Mouse (Mus musculus) kidney, embryonic 14.5 days (tissue): Measurements from ENCODE around the gene Mrpl44. TPM values are rescaled to one million over a fixed set of nuclear protein-coding genes. Genes with fewer than 3 reads are reported as not detected.

Experiments
- ATAC-seq: fragments of 200-750 bp; cut with Nextera tagmentation; 2 replicates; pipeline ENCODE4 v1.8.0; 2017; ENCODE audit warnings: moderate number of reproducible peaks, mild to moderate bottlenecking, moderate TSS enrichment, moderate library complexity; ENCODE audit not compliant: low FRiP score, low TSS enrichment
- H3K27ac ChIP-seq: fragments of 300-500 bp; sonication (generic); 2 replicates; pipeline ENCODE4 v1.5.1; 2014; ENCODE audit warnings: low read depth, mild to moderate bottlenecking, low read length, moderate library complexity, mixed read lengths
- H3K27me3 ChIP-seq: fragments of 300-500 bp; sonication (generic); 2 replicates; pipeline ENCODE4 v1.6.1; 2014; ENCODE audit warnings: mild to moderate bottlenecking, low read length; ENCODE audit not compliant: control insufficient read depth, insufficient read depth
- H3K36me3 ChIP-seq: fragments of 300-500 bp; sonication (generic); 2 replicates; pipeline ENCODE4 v1.6.1; 2014; ENCODE audit warnings: low read length, mixed read lengths; ENCODE audit not compliant: control insufficient read depth, insufficient read depth
- H3K4me1 ChIP-seq: fragments of 300-500 bp; sonication (generic); 2 replicates; pipeline ENCODE4 v1.6.1; 2014; ENCODE audit warnings: low read length, mixed read lengths; ENCODE audit not compliant: control insufficient read depth, insufficient read depth
- H3K4me2 ChIP-seq: fragments of 300-500 bp; sonication (generic); replicated peaks from 2 replicates; pipeline ENCODE4 v1.6.1; 2014; ENCODE audit warnings: low read depth, mild to moderate bottlenecking, low read length
- H3K4me3 ChIP-seq: fragments of 300-500 bp; sonication (generic); 2 replicates; pipeline ENCODE4 v1.5.1; 2014; ENCODE audit warnings: mild to moderate bottlenecking, low read length
- H3K9ac ChIP-seq: fragments of 300-500 bp; sonication (generic); 2 replicates; pipeline ENCODE4 v1.6.1; 2014; ENCODE audit warnings: low read depth, mild to moderate bottlenecking, low read length, moderate library complexity
- H3K9me3 ChIP-seq: fragments of 300-500 bp; sonication (generic); 2 replicates; pipeline ENCODE4 v1.6.1; 2016; ENCODE audit warnings: low read length; ENCODE audit not compliant: control insufficient read depth
- WGBS: fragments of 180-500 bp; shearing (Covaris S2); extraction: QIAGEN DNeasy Blood & Tissue Kit; methylation state at CpG from one replicate; pipeline ENCODE4 v1.1.7; 2014; 5-methylcytosine and 5-hydroxymethylcytosine counted together
- polyA plus RNA-seq: library from polyadenylated mRNA; unstranded; fragments of >200 nt; fragmentation: Nextera tagmentation; extraction: Ambion mirVana; gene quantifications from 2 replicates; pipeline ENCODE4 v1.2.1, GENCODE M21; 2014

Gene Mrpl44
- polyA plus RNA-seq, 1 experiment from 2014 or later = 57.3 TPM

DNA sequence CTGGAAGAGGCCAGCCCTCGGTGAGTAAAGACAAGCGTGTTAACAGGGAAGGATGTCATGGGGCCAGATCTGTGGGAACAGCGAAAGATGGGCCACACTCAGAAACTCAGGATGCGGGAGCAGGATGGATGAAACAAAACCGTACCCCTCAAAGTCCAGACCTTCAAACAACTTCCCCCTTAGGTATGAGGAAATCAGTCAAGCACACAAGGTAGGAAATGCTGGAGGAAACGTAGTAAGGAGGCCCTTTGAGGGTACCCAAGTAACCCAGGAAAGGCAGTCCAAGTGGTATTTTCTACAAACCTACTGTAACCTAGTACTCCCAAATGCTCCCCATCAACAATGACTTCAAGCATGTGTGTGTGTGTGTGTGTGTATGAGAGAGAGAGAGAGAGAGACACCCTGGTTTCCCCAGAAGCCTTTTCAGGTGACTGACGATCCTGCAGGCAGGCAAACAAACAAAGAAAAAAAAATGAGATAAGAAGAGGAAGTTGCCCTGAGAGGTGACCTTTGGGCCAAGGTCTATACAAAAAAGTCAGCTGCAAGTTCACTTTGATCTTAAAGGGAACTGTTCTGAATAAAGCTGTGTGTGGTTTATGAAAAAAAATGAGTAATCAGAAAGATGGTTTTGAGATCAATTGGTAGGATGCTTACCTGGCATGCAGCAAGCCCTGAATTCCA lies 23.7 kb upstream of the Mrpl44 start:
- ATAC-seq = no peak
- WGBS = 73% methylated on average over 7 of the region's 7 CpGs
- H3K9ac ChIP-seq = no peak overlapping the region
- H3K4me2 ChIP-seq = no peak overlapping the region
- H3K27ac ChIP-seq = no peak overlapping the region
- H3K27me3 ChIP-seq = no peaks in the 10 kb centered on the region
- H3K36me3 ChIP-seq = no peaks in the 10 kb centered on the region
- H3K9me3 ChIP-seq = no peaks in the 10 kb centered on the region
- H3K4me3 ChIP-seq = no peak overlapping the region
- H3K4me1 ChIP-seq = no peaks in the 10 kb centered on the region

- no peaks in the 10 kb centered on the region for H3K4me1 ChIP-seq
- no peak overlapping the region for H3K4me3 ChIP-seq
- H3K27ac ChIP-seq = no peak overlapping the region
- H3K27me3 ChIP-seq = no peaks in the 10 kb centered on the region
- H3K4me2 ChIP-seq = no peak overlapping the region
- 70% methylated on average over 4 of the region's 4 CpGs for WGBS
- H3K36me3 ChIP-seq = no peaks in the 10 kb centered on the region
- no peaks in the 10 kb centered on the region for H3K9me3 ChIP-seq
- ATAC-seq = no peak
- H3K9ac ChIP-seq = no peak overlapping the region
Measured at GRCm38 (mm10) chr1:79752714-79753340, 23.0 kb upstream of the Mrpl44 start.

DNA sequence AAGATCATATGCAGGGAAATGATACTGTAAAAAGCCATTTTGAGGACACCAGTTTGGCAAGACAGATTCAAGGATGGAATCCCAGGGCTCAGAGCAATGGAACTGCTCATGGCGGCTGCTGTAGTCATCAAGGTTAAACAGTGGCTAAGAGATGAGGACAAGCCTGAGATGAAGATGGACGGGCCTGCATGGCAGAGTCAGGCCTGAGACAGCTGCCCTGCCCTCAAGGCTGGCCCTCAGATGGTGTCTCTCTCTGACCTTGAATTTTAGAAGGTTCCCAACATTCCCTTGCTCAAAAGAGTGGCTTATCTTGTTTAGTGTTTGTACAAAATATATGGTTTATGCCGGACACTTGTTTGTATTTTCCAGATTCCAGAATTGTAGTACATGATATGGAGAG lies 22.4 kb upstream of the Mrpl44 start:
- Histone ChIP-seq H3K9me3 (no peaks in the 10 kb centered on the region), H3K27ac (no peak overlapping the region), H3K4me2 (no peak overlapping the region), H3K36me3 (no peaks in the 10 kb centered on the region), H3K4me3 (no peak overlapping the region), H3K27me3 (no peaks in the 10 kb centered on the region), H3K9ac (no peak overlapping the region), H3K4me1 (no peaks in the 10 kb centered on the region)
- ATAC-seq = no peak
- whole genome bisulfite sequencing = 93% methylated on average over 3 of the region's 3 CpGs

DNA sequence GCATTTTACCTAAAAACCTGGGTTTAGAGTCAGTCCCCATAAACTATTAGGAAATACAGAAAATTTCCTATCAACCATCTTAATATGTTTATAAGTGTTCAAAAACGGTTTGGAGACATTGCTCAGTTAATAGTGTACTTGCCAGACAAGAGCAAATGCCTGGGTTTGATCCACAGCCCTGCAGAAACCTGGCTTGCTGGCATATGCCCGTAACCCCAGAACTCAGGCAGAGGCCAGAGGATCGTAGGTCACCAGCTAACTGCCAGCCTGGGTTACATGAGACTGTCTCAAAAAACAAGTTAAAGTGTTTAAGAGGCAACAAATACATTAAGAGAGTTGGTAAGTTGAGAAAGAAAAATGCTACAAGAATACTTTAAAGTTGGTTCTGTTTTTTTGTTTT lies 20.9 kb upstream of the Mrpl44 start:
- no peak for ATAC-seq
- no peak overlapping the region for H3K4me3 ChIP-seq
- no peaks in the 10 kb centered on the region for H3K36me3 ChIP-seq
- H3K4me2 ChIP-seq = no peak overlapping the region
- no peaks in the 10 kb centered on the region for H3K27me3 ChIP-seq
- no peaks in the 10 kb centered on the region for H3K9me3 ChIP-seq
- H3K9ac ChIP-seq = no peak overlapping the region
- H3K27ac ChIP-seq = no peak overlapping the region
- H3K4me1 ChIP-seq = no peaks in the 10 kb centered on the region
- 68% methylated on average over 3 of the region's 3 CpGs for WGBS

- ATAC-seq = no peak
- no peak overlapping the region for H3K4me2 ChIP-seq
- no peak overlapping the region for H3K9ac ChIP-seq
- no peak overlapping the region for H3K4me3 ChIP-seq
- H3K27me3 ChIP-seq = no peaks in the 10 kb centered on the region
- no peak overlapping the region for H3K27ac ChIP-seq
- H3K9me3 ChIP-seq = no peaks in the 10 kb centered on the region
- no peaks in the 10 kb centered on the region for H3K4me1 ChIP-seq
- H3K36me3 ChIP-seq = no peaks in the 10 kb centered on the region
- WGBS = 50% methylated on average over 2 of the region's 2 CpGs
Measured at GRCm38 (mm10) chr1:79755376-79755775, 20.4 kb upstream of the Mrpl44 start.

GRCm38 (mm10) chr1:79756417-79756816 lies 19.4 kb upstream of the Mrpl44 start:
- no peak overlapping the region for H3K4me2 ChIP-seq
- no peak for ATAC-seq
- no peaks in the 10 kb centered on the region for H3K9me3 ChIP-seq
- no peaks in the 10 kb centered on the region for H3K27me3 ChIP-seq
- H3K36me3 ChIP-seq = no peaks in the 10 kb centered on the region
- peaks cover 5% of the 10 kb centered on the region for H3K4me1 ChIP-seq
- 84% methylated on average over 5 of the region's 5 CpGs for WGBS
- no peak overlapping the region for H3K27ac ChIP-seq
- H3K4me3 ChIP-seq = no peak overlapping the region
- H3K9ac ChIP-seq = no peak overlapping the region

GRCm38 (mm10) chr1:79757161-79757560 lies 18.7 kb upstream of the Mrpl44 start:
- no peak overlapping the region for H3K9ac ChIP-seq
- no peak overlapping the region for H3K27ac ChIP-seq
- no peaks in the 10 kb centered on the region for H3K9me3 ChIP-seq
- 55% methylated on average over 7 of the region's 7 CpGs for WGBS
- H3K36me3 ChIP-seq = no peaks in the 10 kb centered on the region
- peaks cover 5% of the 10 kb centered on the region for H3K4me1 ChIP-seq
- H3K4me2 ChIP-seq = no peak overlapping the region
- ATAC-seq = no peak
- no peaks in the 10 kb centered on the region for H3K27me3 ChIP-seq
- H3K4me3 ChIP-seq = no peak overlapping the region

DNA sequence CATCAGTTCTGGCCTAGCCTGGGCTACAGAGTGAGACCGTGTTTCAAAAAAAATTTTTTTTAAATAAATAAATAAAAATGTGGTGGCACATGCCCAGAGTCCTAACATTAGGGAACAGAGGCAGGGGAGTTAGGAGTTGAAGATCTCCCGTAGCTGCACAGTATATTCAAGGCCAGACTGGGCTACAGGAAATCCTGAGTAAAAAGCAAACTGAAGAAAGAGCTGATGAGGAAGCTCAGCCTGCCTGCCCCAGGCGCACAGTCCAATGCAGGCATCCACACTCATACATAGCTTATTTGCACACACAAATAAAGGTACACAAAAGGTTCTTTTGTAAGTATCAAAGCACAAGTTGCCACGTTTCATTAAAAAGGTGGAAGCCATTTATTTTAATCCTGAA lies 18.2 kb upstream of the Mrpl44 start:
- Histone ChIP-seq H3K4me2 (no peak overlapping the region), H3K4me1 (peaks cover 5% of the 10 kb centered on the region), H3K27me3 (no peaks in the 10 kb centered on the region), H3K36me3 (no peaks in the 10 kb centered on the region), H3K27ac (peak overlapping the region; percentile 6; the same call in 1 of the 2 replicates), H3K9ac (no peak overlapping the region), H3K9me3 (no peaks in the 10 kb centered on the region), H3K4me3 (no peak overlapping the region)
- no peak for ATAC-seq
- WGBS = 84% methylated on average over 4 of the region's 4 CpGs

DNA sequence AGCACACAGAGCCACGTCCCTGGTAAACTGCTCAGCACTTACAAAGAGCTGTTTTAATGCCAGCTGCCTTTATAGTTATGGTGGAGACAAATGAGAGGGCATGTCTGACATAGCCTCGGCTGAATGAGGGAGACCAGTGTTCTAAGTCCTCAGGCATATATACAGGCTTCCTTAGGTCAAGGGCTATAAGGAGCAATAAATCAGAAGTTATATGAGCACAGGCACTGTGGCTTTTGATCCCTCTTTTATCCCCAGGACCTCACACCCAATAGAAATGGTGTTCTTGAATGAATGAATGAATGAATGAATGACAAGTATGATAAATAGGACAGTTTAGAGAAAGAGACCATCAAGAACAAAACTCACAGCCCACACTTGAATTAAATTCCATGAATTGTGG lies 16.8 kb upstream of the Mrpl44 start:
- no peak overlapping the region for H3K9ac ChIP-seq
- no peaks in the 10 kb centered on the region for H3K9me3 ChIP-seq
- H3K4me2 ChIP-seq = no peak overlapping the region
- no peak for ATAC-seq
- no peak overlapping the region for H3K4me3 ChIP-seq
- no peak overlapping the region for H3K27ac ChIP-seq
- 23% methylated on average over 2 of the region's 2 CpGs for WGBS
- no peaks in the 10 kb centered on the region for H3K27me3 ChIP-seq
- H3K4me1 ChIP-seq = peaks cover 5% of the 10 kb centered on the region
- no peaks in the 10 kb centered on the region for H3K36me3 ChIP-seq
